Mouse (Mus musculus) fibroblast of lung, adult 2 months (primary cell): ENCODE results near the gene Cacng6.

Experiments
- DNase-seq: peaks from one replicate; pipeline ENCODE4 v3.0.0-alpha.2; 2011; ENCODE audit warnings: low read depth

Gene Cacng6

GRCm38 (mm10) chr7:3420466-3420865, 3.5 kb upstream of the Cacng6 start:
- no peak for DNase-seq

- no peak for DNase-seq
Measured at GRCm38 (mm10) chr7:3421297-3421696, 2.7 kb upstream of the Cacng6 start.

GRCm38 (mm10) chr7:3422051-3422450, 1.9 kb upstream of the Cacng6 start:
- DNase-seq: no peak

- no peak for DNase-seq
Measured at GRCm38 (mm10) chr7:3423430-3423829, 565 bp upstream of the Cacng6 start.

- DNase-seq: no peak
Measured at GRCm38 (mm10) chr7:3425141-3425540, 1.1 kb downstream of the Cacng6 start.

- no peak for DNase-seq
Measured at GRCm38 (mm10) chr7:3430161-3430560, 6.2 kb downstream of the Cacng6 start.

- DNase-seq: no peak
Measured at GRCm38 (mm10) chr7:3432066-3432465, 8.1 kb downstream of the Cacng6 start.

GRCm38 (mm10) chr7:3437941-3438340, 13.9 kb downstream of the Cacng6 start:
- no peak for DNase-seq

- DNase-seq: no peak
Measured at GRCm38 (mm10) chr7:3439984-3440383, 16.0 kb downstream of the Cacng6 start.

GRCm38 (mm10) chr7:3440526-3440925, 16.5 kb downstream of the Cacng6 start:
- DNase-seq: no peak

- no peak for DNase-seq
Measured at GRCm38 (mm10) chr7:3442476-3443062, 18.6 kb downstream of the Cacng6 start.

GRCm38 (mm10) chr7:3444678-3445077, 20.7 kb downstream of the Cacng6 start:
- no peak for DNase-seq

- no peak for DNase-seq
Measured at GRCm38 (mm10) chr7:3446584-3446983, 22.6 kb downstream of the Cacng6 start.

GRCm38 (mm10) chr7:3447026-3447425, 23.0 kb downstream of the Cacng6 start:
- peak; percentile 40 for DNase-seq

- no peak for DNase-seq
Measured at GRCm38 (mm10) chr7:3448737-3449454, 24.9 kb downstream of the Cacng6 start.

- no peak for DNase-seq
Measured at GRCm38 (mm10) chr7:3450671-3451070, 26.7 kb downstream of the Cacng6 start.

- DNase-seq: peak; percentile 61
Measured at GRCm38 (mm10) chr7:3451161-3451560, 27.2 kb downstream of the Cacng6 start.

GRCm38 (mm10) chr7:3452821-3453485, 29.0 kb downstream of the Cacng6 start:
- no peak for DNase-seq

- no peak for DNase-seq
Measured at GRCm38 (mm10) chr7:3453486-3454183, 29.6 kb downstream of the Cacng6 start.

- no peak for DNase-seq
Measured at GRCm38 (mm10) chr7:3457111-3457840, 33.3 kb downstream of the Cacng6 start.

- no peak for DNase-seq
Measured at GRCm38 (mm10) chr7:3457841-3458217, 33.8 kb downstream of the Cacng6 start.

- DNase-seq: no peak
Measured at GRCm38 (mm10) chr7:3460261-3460660, 36.3 kb downstream of the Cacng6 start.
